ENCODE assay signal across 8 mouse cellular contexts in genomic region chr8:109957167-109958028, GRCm38 (mm10). TPM values are rescaled to one million over a fixed set of nuclear protein-coding genes. Genes with fewer than 3 reads are reported as not detected.
A peak's percentile ranks its signal among the peaks of the same experiment; 100 is the strongest.
DNase-seq lines count a peak whose midpoint lies in the region; ATAC-seq lines count a peak whose summit lies in the region.

No protein-coding gene starts in this region.

- no peak overlapping the region for H3K4me3 ChIP-seq in hindbrain, embryonic 16.5 days (ENCODE audit: low read length)
- H3K4me3 ChIP-seq in liver, embryonic 13.5 days (replicated peaks): no peak overlapping the region

- peak; percentile 24 for DNase-seq in adrenal gland, postnatal 14 days
- no peak for DNase-seq in adrenal gland, adult 2 months
- DNase-seq in ZHBTc4 (ENCODE audit: low read depth, low spot score): peak; percentile 88
- DNase-seq in liver, embryonic 13.5 days: no peak
- DNase-seq in spleen, adult 12 weeks (ENCODE audit: low spot score): peak; percentile 17
- DNase-seq in cerebellum, adult 9-11 months: no peak

- H3K9ac ChIP-seq in hindbrain, embryonic 16.5 days (ENCODE audit: low read depth, low read length): no peak overlapping the region
- H3K9ac ChIP-seq in liver, embryonic 13.5 days: no peak overlapping the region

- H3K36me3 ChIP-seq in hindbrain, embryonic 16.5 days (ENCODE audit: control insufficient read depth, insufficient read depth, low read length): no peaks in the 10 kb centered on the region
- no peaks in the 10 kb centered on the region for H3K36me3 ChIP-seq in liver, embryonic 13.5 days

- H3K27ac ChIP-seq in hindbrain, embryonic 16.5 days (ENCODE audit: low read depth, low read length): no peak overlapping the region
- no peak overlapping the region for H3K27ac ChIP-seq in liver, embryonic 13.5 days

- H3K4me1 ChIP-seq in hindbrain, embryonic 16.5 days (ENCODE audit: control insufficient read depth, insufficient read depth, low read depth, low read length): peaks cover 12% of the 10 kb centered on the region
- H3K4me1 ChIP-seq in liver, embryonic 13.5 days (replicated peaks): peaks cover 18% of the 10 kb centered on the region

- 7% methylated on average over 16 of the region's 16 CpGs for WGBS in hindbrain, embryonic 16.5 days
- WGBS in liver, embryonic 13.5 days (ENCODE audit: insufficient replicate concordance): 14% methylated on average over 16 of the region's 16 CpGs

- H3K4me2 ChIP-seq in hindbrain, embryonic 16.5 days (ENCODE audit: low read length): no peak overlapping the region; the same call in 1 of the 2 replicates
- H3K4me2 ChIP-seq in liver, embryonic 13.5 days: peak overlapping the region; percentile 20; the same call in 1 of the 2 replicates

- 0 out of 2 replicates have a peak, but pooled peaks have one; percentile 25 for ATAC-seq in hindbrain, embryonic 16.5 days
- ATAC-seq in liver, embryonic 13.5 days (ENCODE audit: low read depth): no peak
- ATAC-seq in megakaryocyte-erythroid progenitor cell, adult 5-6 weeks (replicated peaks; ENCODE audit: low FRiP score, low TSS enrichment, poor library complexity, severe bottlenecking): no peak

- H3K9me3 ChIP-seq in hindbrain, embryonic 16.5 days (ENCODE audit: control insufficient read depth, low read length): no peaks in the 10 kb centered on the region; the same call in 1 of the 2 replicates
- no peaks in the 10 kb centered on the region for H3K9me3 ChIP-seq in liver, embryonic 13.5 days (replicated peaks)

- H3K27me3 ChIP-seq in hindbrain, embryonic 16.5 days (replicated peaks; ENCODE audit: control insufficient read depth, insufficient read depth, low read length): peaks cover 18% of the 10 kb centered on the region
- H3K27me3 ChIP-seq in liver, embryonic 13.5 days: peaks cover 46% of the 10 kb centered on the region

RNA-seq across cellular contexts. Expression of gene Marveld3, which starts 4.6 kb away (rescaled TPM):
- 0.15 and 0.53 TPM in 2 replicates for total RNA-seq in adrenal gland, postnatal 14 days (2021)
- under 1 TPM in 1 of 2 experiments, not detected in 1; 0.28 TPM for total RNA-seq in adrenal gland, adult 2 months (2021)
- polyA plus RNA-seq in adrenal gland, adult 2 months (2012; rRNA removed): not detected in 2 replicates
- 1.9 and 2.3 TPM in 2 replicates for polyA plus RNA-seq in hindbrain, embryonic 16.5 days (2015; fragmentation: Nextera tagmentation; extraction: Ambion mirVana)
- 0.14 TPM in 1 of 2 replicates, not detected in the other for polyA plus RNA-seq in liver, embryonic 13.5 days (2015; fragmentation: Nextera tagmentation; extraction: Ambion mirVana)
- total RNA-seq in megakaryocyte-erythroid progenitor cell, adult 5-6 weeks (2014; fragmentation: Nextera tagmentation): not detected in 2 replicates
- total RNA-seq in megakaryocyte-erythroid progenitor cell, adult 5-6 weeks (2017): not detected in 2 replicates

RNA-seq across cellular contexts. Expression of gene Tat, which starts 32.8 kb away (rescaled TPM):
- total RNA-seq in adrenal gland, postnatal 14 days (2021): 6.8 and 46.2 TPM in 2 replicates
- total RNA-seq in adrenal gland, adult 2 months (2021): 1 to 10 TPM in 1 of 2 experiments, under 1 TPM in 1; 0.24 to 5.9 TPM
- 0.56 TPM in 1 of 2 replicates, not detected in the other for polyA plus RNA-seq in adrenal gland, adult 2 months (2012; rRNA removed)
- polyA plus RNA-seq in hindbrain, embryonic 16.5 days (2015; fragmentation: Nextera tagmentation; extraction: Ambion mirVana): not detected in 2 replicates
- 0.16 and 0.20 TPM in 2 replicates for polyA plus RNA-seq in liver, embryonic 13.5 days (2015; fragmentation: Nextera tagmentation; extraction: Ambion mirVana)
- total RNA-seq in megakaryocyte-erythroid progenitor cell, adult 5-6 weeks (2014; fragmentation: Nextera tagmentation): not detected in 2 replicates
- not detected in 2 replicates for total RNA-seq in megakaryocyte-erythroid progenitor cell, adult 5-6 weeks (2017)

Comparison
In these comparisons a context has a peak if more than half of its experiments do, and no peak if none do; other contexts are left out.
1. DNase-seq: peak in adrenal gland, postnatal 14 days (single experiment), ZHBTc4 (single experiment) and spleen, adult 12 weeks (single experiment); none in adrenal gland, adult 2 months (single experiment), liver, embryonic 13.5 days (single experiment) and cerebellum, adult 9-11 months (single experiment).